ENCODE assay signal across 11 mouse cellular contexts in genomic region chr2:118775846-118776245, GRCm38 (mm10). TPM values are rescaled to one million over a fixed set of nuclear protein-coding genes. Genes with fewer than 3 reads are reported as not detected.
A peak's percentile ranks its signal among the peaks of the same experiment; 100 is the strongest.
DNase-seq lines count a peak whose midpoint lies in the region; ATAC-seq and TF ChIP-seq lines count a peak whose summit lies in the region.
"Had no signal": no experiment of that assay in that cellular context is flagged by ENCODE, and none has a peak within 500 bp of the region (broad histone marks: within the 10 kb centered on the region; RNA-seq: fewer than 3 reads in every experiment).

No protein-coding gene starts in this region.

- H3K9ac ChIP-seq in heart, adult 2 months (ENCODE audit: low read depth, low read length): no peak overlapping the region
- H3K9ac ChIP-seq in midbrain, embryonic 12.5 days (replicated peaks): 0 out of 2 replicates have a peak overlapping the region, but pooled peaks have one; percentile 20
- H3K9ac ChIP-seq: liver, embryonic 13.5 days had no signal

- H3K4me1 ChIP-seq in heart, adult 2 months (ENCODE audit: control insufficient read depth, insufficient read depth, low read length): peaks cover 2% of the 10 kb centered on the region; the same call in 1 of the 2 replicates
- H3K4me1 ChIP-seq in midbrain, embryonic 12.5 days: peaks cover 12% of the 10 kb centered on the region
- H3K4me1 ChIP-seq in midbrain, embryonic 10.5 days: peaks cover 18% of the 10 kb centered on the region

- intact Hi-C loops in heart, adult 2 months (cut with DNase I): no loop called here
- intact Hi-C loops in gastrocnemius, postnatal 14 days (cut with DNase I; ENCODE audit: low total_unique reads): no loop called here

- H3K9me3 ChIP-seq in midbrain, embryonic 12.5 days: no peaks in the 10 kb centered on the region
- no peaks in the 10 kb centered on the region for H3K9me3 ChIP-seq in midbrain, embryonic 10.5 days (replicated peaks)
- H3K9me3 ChIP-seq: liver, embryonic 13.5 days had no signal

- no peak overlapping the region for H3K4me2 ChIP-seq in midbrain, embryonic 12.5 days (replicated peaks)
- H3K4me2 ChIP-seq: liver, embryonic 13.5 days had no signal

- no peak for TF ChIP-seq CTCF in heart, adult 2 months (IDR thresholded peaks at IDR 0.05)

- no peak for ATAC-seq in midbrain, embryonic 12.5 days (ENCODE audit: low FRiP score, low read depth)
- ATAC-seq in megakaryocyte-erythroid progenitor cell, adult 5-6 weeks (replicated peaks; ENCODE audit: low FRiP score, low TSS enrichment, poor library complexity, severe bottlenecking): no peak

- no peak for DNase-seq in heart, adult 2 months
- DNase-seq in heart, adult 9 months (ENCODE audit: low spot score in 2 of 2): no peak
- DNase-seq in midbrain, embryonic 10.5 days (ENCODE audit: low spot score): no peak
- peak; percentile 44 to 71 for DNase-seq in frontal cortex, postnatal 10 days (ENCODE audit: low spot score in 2 of 2)
- peak; percentile 72 for DNase-seq in right cerebral cortex, postnatal 25 days
- DNase-seq in gastrocnemius, postnatal 14 days: no peak
- DNase-seq: liver, embryonic 13.5 days had no signal

- 49% methylated on average over 4 of the region's 4 CpGs for WGBS in heart, adult 2 months
- 48% methylated on average over 4 of the region's 4 CpGs for WGBS in midbrain, embryonic 12.5 days
- WGBS in midbrain, embryonic 10.5 days: 67% methylated on average over 3 of the region's 4 CpGs

- peak overlapping the region; percentile 38 for H3K27ac ChIP-seq in heart, adult 2 months
- H3K27ac ChIP-seq in midbrain, embryonic 12.5 days (replicated peaks): no peak overlapping the region
- H3K27ac ChIP-seq in midbrain, embryonic 10.5 days (replicated peaks): no peak overlapping the region
- H3K27ac ChIP-seq: liver, embryonic 13.5 days had no signal

- H3K27me3 ChIP-seq in heart, adult 2 months (ENCODE audit: control insufficient read depth, insufficient read depth, low read length): no peaks in the 10 kb centered on the region
- peaks cover 4% of the 10 kb centered on the region; the same call in 1 of the 2 replicates for H3K27me3 ChIP-seq in midbrain, embryonic 12.5 days
- H3K27me3 ChIP-seq in midbrain, embryonic 10.5 days (ENCODE audit: low read depth, poor library complexity, severe bottlenecking): peaks cover 19% of the 10 kb centered on the region

- no peak for TF ChIP-seq EP300 in heart, adult 2 months (IDR thresholded peaks at IDR 0.05; ENCODE audit: insufficient read depth, low read depth, low read length)

- no peaks in the 10 kb centered on the region for H3K79me2 ChIP-seq in heart, adult 2 months (replicated peaks; ENCODE audit: control insufficient read depth, insufficient read depth, low read length)

- no peak overlapping the region for H3K4me3 ChIP-seq in heart, adult 2 months
- H3K4me3 ChIP-seq in midbrain, embryonic 12.5 days: no peak overlapping the region
- no peak overlapping the region for H3K4me3 ChIP-seq in midbrain, embryonic 10.5 days
- H3K4me3 ChIP-seq: liver, embryonic 13.5 days had no signal

- no peaks in the 10 kb centered on the region for H3K36me3 ChIP-seq in heart, adult 2 months (ENCODE audit: control insufficient read depth, insufficient read depth, low read length)
- H3K36me3 ChIP-seq in midbrain, embryonic 12.5 days: no peaks in the 10 kb centered on the region
- H3K36me3 ChIP-seq in midbrain, embryonic 10.5 days: no peaks in the 10 kb centered on the region
- H3K36me3 ChIP-seq: liver, embryonic 13.5 days had no signal

- TF ChIP-seq POLR2A in heart, adult 2 months (IDR thresholded peaks at IDR 0.05; ENCODE audit: insufficient read depth, low read depth, low read length): no peak

RNA-seq across cellular contexts. Expression of gene Phgr1, which starts 3.3 kb away (rescaled TPM):
- total RNA-seq in heart, adult 2 months (2021): not detected
- polyA plus RNA-seq in heart, adult 2 months (2012; rRNA removed): not detected in 2 replicates
- polyA plus RNA-seq in midbrain, embryonic 12.5 days (2016; fragmentation: Nextera tagmentation; extraction: Ambion mirVana): not detected in 2 replicates
- not detected in 2 replicates for polyA plus RNA-seq in midbrain, embryonic 10.5 days (2016; fragmentation: Nextera tagmentation; extraction: Ambion mirVana)
- not detected in 2 replicates for total RNA-seq in megakaryocyte-erythroid progenitor cell, adult 5-6 weeks (2014; fragmentation: Nextera tagmentation)
- total RNA-seq in megakaryocyte-erythroid progenitor cell, adult 5-6 weeks (2017): not detected in 2 replicates
- total RNA-seq in gastrocnemius, postnatal 14 days (2021): not detected
- polyA plus RNA-seq: embryonic facial prominence, embryonic 11.5 days; liver, embryonic 13.5 days; neural tube, embryonic 11.5 days had no signal

RNA-seq across cellular contexts. Expression of gene Disp2, which starts 3.7 kb away (rescaled TPM):
- under 1 TPM in 1 of 2 experiments, not detected in 1; 0.11 TPM for total RNA-seq in heart, adult 2 months (2021)
- 0.39 and 0.53 TPM in 2 replicates for polyA plus RNA-seq in heart, adult 2 months (2012; rRNA removed)
- 17.5 and 17.8 TPM in 2 replicates for polyA plus RNA-seq in midbrain, embryonic 12.5 days (2016; fragmentation: Nextera tagmentation; extraction: Ambion mirVana)
- polyA plus RNA-seq in midbrain, embryonic 10.5 days (2016; fragmentation: Nextera tagmentation; extraction: Ambion mirVana): 3.1 and 7.5 TPM in 2 replicates
- total RNA-seq in megakaryocyte-erythroid progenitor cell, adult 5-6 weeks (2014; fragmentation: Nextera tagmentation): not detected in 2 replicates
- not detected in 2 replicates for total RNA-seq in megakaryocyte-erythroid progenitor cell, adult 5-6 weeks (2017)
- under 1 TPM; 0.06 to 0.07 TPM for total RNA-seq in gastrocnemius, postnatal 14 days (2021)

RNA-seq across cellular contexts. Expression of gene Ccdc9b, which starts 13.4 kb away (rescaled TPM):
- total RNA-seq in heart, adult 2 months (2021): 10 to 100 TPM; 24.3 to 26.4 TPM
- polyA plus RNA-seq in heart, adult 2 months (2012; rRNA removed): 15.1 and 21.7 TPM in 2 replicates
- polyA plus RNA-seq in midbrain, embryonic 12.5 days (2016; fragmentation: Nextera tagmentation; extraction: Ambion mirVana): 1.9 and 2.2 TPM in 2 replicates
- polyA plus RNA-seq in midbrain, embryonic 10.5 days (2016; fragmentation: Nextera tagmentation; extraction: Ambion mirVana): 0.42 and 1.1 TPM in 2 replicates
- 0.27 and 1.5 TPM in 2 replicates for total RNA-seq in megakaryocyte-erythroid progenitor cell, adult 5-6 weeks (2014; fragmentation: Nextera tagmentation)
- 0.09 and 1.3 TPM in 2 replicates for total RNA-seq in megakaryocyte-erythroid progenitor cell, adult 5-6 weeks (2017)
- 1 to 10 TPM; 6.8 to 6.9 TPM for total RNA-seq in gastrocnemius, postnatal 14 days (2021)

RNA-seq across cellular contexts. Expression of gene Inafm2, which starts 30.3 kb away (rescaled TPM):
- total RNA-seq in heart, adult 2 months (2021): 10 to 100 TPM; 31.8 to 34.9 TPM
- polyA plus RNA-seq in heart, adult 2 months (2012; rRNA removed): 8.8 and 16.3 TPM in 2 replicates
- 25.1 TPM in 2 replicates for polyA plus RNA-seq in midbrain, embryonic 12.5 days (2016; fragmentation: Nextera tagmentation; extraction: Ambion mirVana)
- 24.2 and 24.6 TPM in 2 replicates for polyA plus RNA-seq in midbrain, embryonic 10.5 days (2016; fragmentation: Nextera tagmentation; extraction: Ambion mirVana)
- total RNA-seq in megakaryocyte-erythroid progenitor cell, adult 5-6 weeks (2014; fragmentation: Nextera tagmentation): 14.5 and 20.5 TPM in 2 replicates
- 10.1 and 13.9 TPM in 2 replicates for total RNA-seq in megakaryocyte-erythroid progenitor cell, adult 5-6 weeks (2017)
- 1 to 10 TPM; 5.3 TPM for total RNA-seq in gastrocnemius, postnatal 14 days (2021)

RNA-seq across cellular contexts. Expression of gene Knstrn, which starts 38.0 kb away (rescaled TPM):
- under 1 TPM; 0.64 to 0.68 TPM for total RNA-seq in heart, adult 2 months (2021)
- 0.23 and 0.59 TPM in 2 replicates for polyA plus RNA-seq in heart, adult 2 months (2012; rRNA removed)
- polyA plus RNA-seq in midbrain, embryonic 12.5 days (2016; fragmentation: Nextera tagmentation; extraction: Ambion mirVana): 134 and 147 TPM in 2 replicates
- polyA plus RNA-seq in midbrain, embryonic 10.5 days (2016; fragmentation: Nextera tagmentation; extraction: Ambion mirVana): 181 and 184 TPM in 2 replicates
- total RNA-seq in megakaryocyte-erythroid progenitor cell, adult 5-6 weeks (2014; fragmentation: Nextera tagmentation): 22.4 and 38.8 TPM in 2 replicates
- 59.1 and 104 TPM in 2 replicates for total RNA-seq in megakaryocyte-erythroid progenitor cell, adult 5-6 weeks (2017)
- 1 to 10 TPM; 3.8 to 4.1 TPM for total RNA-seq in gastrocnemius, postnatal 14 days (2021)

Comparison
In these comparisons a context has a peak if more than half of its experiments do, and no peak if none do; other contexts are left out.
1. DNase-seq: peak in frontal cortex, postnatal 10 days (2 of 2) and right cerebral cortex, postnatal 25 days (single experiment); none in heart, adult 2 months (0 of 2), heart, adult 9 months (0 of 2), midbrain, embryonic 10.5 days (single experiment) and gastrocnemius, postnatal 14 days (single experiment).